Mouse (Mus musculus): Measurements from ENCODE around the gene Spata13. TPM values are rescaled to one million over a fixed set of nuclear protein-coding genes. Genes with fewer than 3 reads are reported as not detected.

Gene Spata13
- polyA plus RNA-seq, 1 experiment from 2014 or later = 14.7 TPM

DNA sequence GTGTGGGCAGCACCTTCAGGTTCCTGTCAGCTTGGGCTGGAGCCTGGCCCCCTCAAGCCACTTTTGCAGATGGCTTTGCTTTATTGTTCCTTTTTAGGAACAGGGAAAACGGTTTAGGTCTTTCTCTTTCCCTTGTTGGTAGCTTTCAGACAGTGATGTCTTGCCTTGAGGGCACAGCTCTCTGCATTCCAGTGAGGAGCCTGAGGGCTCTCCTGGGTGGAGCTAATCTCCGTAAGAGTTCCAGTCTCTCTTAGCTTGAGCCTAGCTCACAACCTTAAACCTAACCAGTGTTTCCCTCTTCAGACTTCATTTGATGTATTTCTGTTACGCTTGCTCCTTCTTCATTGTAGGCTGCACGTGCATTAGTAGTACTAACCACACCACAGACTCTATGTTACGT lies 81.9 kb downstream of the Spata13 start:
- Histone ChIP-seq H3K4me1 (ENCODE audit: control insufficient read depth, insufficient read depth, low read length) (no peaks in the 10 kb centered on the region), H3K4me3 (ENCODE audit: low read depth, low read length) (no peak overlapping the region), H3K27me3 (replicated peaks; ENCODE audit: control insufficient read depth, insufficient read depth, low read length) (no peaks in the 10 kb centered on the region), H3K4me2 (ENCODE audit: low read depth, low read length) (no peak overlapping the region), H3K36me3 (ENCODE audit: control insufficient read depth, insufficient read depth, low read length) (no peaks in the 10 kb centered on the region), H3K9me3 (ENCODE audit: control insufficient read depth, low read length) (no peaks in the 10 kb centered on the region), H3K9ac (ENCODE audit: low read depth, low read length) (no peak overlapping the region), H3K27ac (replicated peaks; ENCODE audit: low read depth, low read length) (no peak overlapping the region)
- ATAC-seq (ENCODE audit: low read depth) = no peak
- no peak for DNase-seq (ENCODE audit: low spot score)
- WGBS = 70% methylated on average over 5 of the region's 5 CpGs

DNA sequence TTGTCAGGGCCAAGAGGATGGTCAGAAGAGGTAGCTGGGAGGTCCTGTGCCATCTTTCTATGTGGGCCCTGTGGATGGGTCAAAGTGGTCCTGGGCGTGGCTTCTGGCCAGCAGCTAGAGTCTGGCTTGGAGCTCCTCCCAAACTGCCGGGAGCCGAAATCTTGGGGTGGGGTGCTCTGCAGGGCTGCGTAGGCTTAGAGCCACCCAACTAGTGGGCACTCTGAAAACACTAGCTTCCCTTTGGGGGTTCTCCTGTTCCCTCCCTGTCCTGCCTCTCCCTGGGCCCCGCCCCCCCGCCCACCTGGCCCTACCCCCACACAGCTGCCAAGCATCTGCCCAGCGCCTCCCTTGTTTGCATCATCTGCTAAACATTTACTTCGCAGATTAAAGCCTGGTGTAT lies 87.5 kb downstream of the Spata13 start:
- no peak overlapping the region for H3K4me2 ChIP-seq (ENCODE audit: low read depth, low read length)
- 43% methylated on average over 6 of the region's 8 CpGs for WGBS
- DNase-seq (ENCODE audit: low spot score) (no peak), ATAC-seq (ENCODE audit: low read depth) (0 out of 2 replicates have a peak, but pooled peaks have one; percentile 42)
- peak overlapping the region; percentile 52 for H3K27ac ChIP-seq (replicated peaks; ENCODE audit: low read depth, low read length)
- no peaks in the 10 kb centered on the region for H3K27me3 ChIP-seq (replicated peaks; ENCODE audit: control insufficient read depth, insufficient read depth, low read length)
- H3K9me3 ChIP-seq (ENCODE audit: control insufficient read depth, low read length) = no peaks in the 10 kb centered on the region
- no peak overlapping the region for H3K4me3 ChIP-seq (ENCODE audit: low read depth, low read length)
- no peak overlapping the region for H3K9ac ChIP-seq (ENCODE audit: low read depth, low read length)
- H3K4me1 ChIP-seq (ENCODE audit: control insufficient read depth, insufficient read depth, low read length) = peaks cover 8% of the 10 kb centered on the region
- H3K36me3 ChIP-seq (ENCODE audit: control insufficient read depth, insufficient read depth, low read length) = no peaks in the 10 kb centered on the region

DNA sequence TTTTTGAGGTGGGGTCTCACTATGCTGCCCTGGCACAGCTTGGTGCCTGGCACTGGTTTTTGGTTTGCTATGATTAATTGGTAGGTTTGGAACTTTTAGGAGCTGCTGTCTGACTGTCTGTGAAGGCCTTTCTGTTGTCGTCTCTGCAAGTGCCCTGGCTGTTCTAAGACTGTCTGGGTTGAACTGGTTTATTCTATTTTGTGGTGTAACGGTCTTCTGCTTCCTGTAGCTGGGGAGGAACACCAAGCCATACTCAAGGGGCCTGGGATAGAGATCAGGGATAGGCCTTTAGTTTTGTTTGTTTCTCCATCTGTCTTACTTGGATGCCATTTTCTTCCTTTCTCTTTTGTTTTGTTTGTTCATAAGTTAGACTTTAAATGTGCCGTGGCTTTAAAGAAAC lies 88.1 kb downstream of the Spata13 start:
- DNase-seq (ENCODE audit: low spot score) (no peak), ATAC-seq (ENCODE audit: low read depth) (no peak)
- WGBS = 62% methylated on average over 3 of the region's 3 CpGs

DNA sequence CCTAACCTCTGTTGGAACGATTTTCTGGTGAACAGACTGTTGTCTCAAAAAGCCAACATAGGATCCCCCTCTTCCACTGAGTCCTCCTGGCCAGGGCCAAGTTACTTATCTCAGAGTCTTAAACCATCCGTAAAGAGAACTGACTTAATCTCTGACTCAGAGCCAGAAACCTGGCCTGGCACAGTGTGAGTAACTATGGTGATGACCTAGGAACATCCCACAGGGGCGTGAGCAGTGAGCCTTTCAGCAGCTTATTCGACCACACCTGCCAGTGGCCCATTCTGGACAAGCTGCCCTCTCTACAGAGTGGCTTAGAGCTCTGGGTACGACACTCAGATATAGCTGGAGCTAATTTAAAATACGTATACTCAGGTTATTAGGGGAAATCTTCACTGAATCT lies 92.3 kb downstream of the Spata13 start:
- H3K27me3 ChIP-seq (replicated peaks; ENCODE audit: control insufficient read depth, insufficient read depth, low read length) = no peaks in the 10 kb centered on the region
- DNase-seq (ENCODE audit: low spot score) = no peak
- peaks cover 16% of the 10 kb centered on the region for H3K4me1 ChIP-seq (ENCODE audit: control insufficient read depth, insufficient read depth, low read length)
- no peak overlapping the region for H3K4me2 ChIP-seq (ENCODE audit: low read depth, low read length)
- no peak overlapping the region for H3K4me3 ChIP-seq (ENCODE audit: low read depth, low read length)
- no peak overlapping the region for H3K9ac ChIP-seq (ENCODE audit: low read depth, low read length)
- H3K9me3 ChIP-seq (ENCODE audit: control insufficient read depth, low read length) = peaks cover 4% of the 10 kb centered on the region; the same call in 1 of the 2 replicates
- WGBS = 65% methylated on average over 6 of the region's 6 CpGs
- no peaks in the 10 kb centered on the region for H3K36me3 ChIP-seq (ENCODE audit: control insufficient read depth, insufficient read depth, low read length)
- no peak for ATAC-seq (ENCODE audit: low read depth)
- no peak overlapping the region for H3K27ac ChIP-seq (replicated peaks; ENCODE audit: low read depth, low read length)

More for the DNA sequence above, 88.1 kb downstream of the Spata13 start:
- Histone ChIP-seq H3K27me3 (replicated peaks; ENCODE audit: control insufficient read depth, insufficient read depth, low read length) (no peaks in the 10 kb centered on the region), H3K36me3 (ENCODE audit: control insufficient read depth, insufficient read depth, low read length) (no peaks in the 10 kb centered on the region), H3K4me1 (ENCODE audit: control insufficient read depth, insufficient read depth, low read length) (peaks cover 8% of the 10 kb centered on the region), H3K9ac (ENCODE audit: low read depth, low read length) (no peak overlapping the region), H3K4me3 (ENCODE audit: low read depth, low read length) (no peak overlapping the region), H3K27ac (replicated peaks; ENCODE audit: low read depth, low read length) (peak overlapping the region; percentile 52), H3K9me3 (ENCODE audit: control insufficient read depth, low read length) (no peaks in the 10 kb centered on the region), H3K4me2 (ENCODE audit: low read depth, low read length) (no peak overlapping the region)

DNA sequence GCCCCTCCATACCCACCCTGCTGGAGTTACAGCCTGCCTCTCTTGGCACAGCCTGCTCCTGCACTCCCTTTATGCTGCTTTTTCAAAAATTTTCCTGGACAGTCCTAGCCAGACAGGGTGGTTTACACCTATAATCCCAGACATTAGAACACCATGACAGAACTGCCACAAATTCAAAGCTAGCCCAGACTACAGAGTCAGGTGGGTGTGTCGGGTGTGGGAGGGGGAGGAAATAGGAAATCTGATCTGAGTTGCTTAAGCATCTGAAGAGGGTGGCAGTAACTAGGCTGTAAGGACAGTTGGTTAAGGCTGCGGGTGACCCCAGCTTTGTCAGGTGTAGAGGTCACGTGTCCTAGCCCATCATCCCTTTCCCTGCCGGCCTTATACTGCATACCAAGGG lies 93.3 kb downstream of the Spata13 start:
- no peaks in the 10 kb centered on the region for H3K27me3 ChIP-seq (replicated peaks; ENCODE audit: control insufficient read depth, insufficient read depth, low read length)
- H3K4me1 ChIP-seq (ENCODE audit: control insufficient read depth, insufficient read depth, low read length) = peaks cover 8% of the 10 kb centered on the region; the same call in 1 of the 2 replicates
- ATAC-seq (ENCODE audit: low read depth) (peak; percentile 56), DNase-seq (ENCODE audit: low spot score) (no peak)
- H3K4me3 ChIP-seq (ENCODE audit: low read depth, low read length) = no peak overlapping the region
- H3K36me3 ChIP-seq (ENCODE audit: control insufficient read depth, insufficient read depth, low read length) = no peaks in the 10 kb centered on the region
- H3K9me3 ChIP-seq (ENCODE audit: control insufficient read depth, low read length) = peaks cover 4% of the 10 kb centered on the region; the same call in 1 of the 2 replicates
- WGBS = 43% methylated on average over 4 of the region's 4 CpGs
- no peak overlapping the region for H3K9ac ChIP-seq (ENCODE audit: low read depth, low read length)
- H3K4me2 ChIP-seq (ENCODE audit: low read depth, low read length) = no peak overlapping the region
- H3K27ac ChIP-seq (replicated peaks; ENCODE audit: low read depth, low read length) = peak overlapping the region; percentile 46; the same call in 1 of the 2 replicates

DNA sequence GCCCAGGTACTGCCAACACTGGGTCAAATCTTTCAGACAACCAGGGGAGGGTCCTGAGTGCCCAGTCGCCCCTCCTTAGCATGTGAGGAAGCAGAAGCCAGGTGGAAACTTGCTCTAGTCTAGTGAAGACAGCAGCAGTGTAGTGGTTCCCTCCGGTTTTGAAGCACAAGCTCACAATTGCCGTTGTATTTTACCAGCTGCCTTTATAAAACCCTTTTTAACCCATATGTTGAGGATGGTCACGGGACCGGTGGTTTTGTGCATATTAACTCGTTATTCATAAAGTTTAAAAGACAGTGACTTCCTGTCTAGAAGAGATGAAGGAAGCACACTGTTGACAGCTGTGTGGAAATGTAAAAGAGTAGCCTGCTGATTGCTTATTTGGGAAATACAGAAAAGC lies 98.3 kb downstream of the Spata13 start:
- Histone ChIP-seq H3K4me3 (ENCODE audit: low read depth, low read length) (no peak overlapping the region), H3K4me2 (ENCODE audit: low read depth, low read length) (no peak overlapping the region), H3K27me3 (replicated peaks; ENCODE audit: control insufficient read depth, insufficient read depth, low read length) (no peaks in the 10 kb centered on the region), H3K9ac (ENCODE audit: low read depth, low read length) (no peak overlapping the region), H3K27ac (replicated peaks; ENCODE audit: low read depth, low read length) (0 out of 2 replicates have a peak overlapping the region, but pooled peaks have one; percentile 70), H3K9me3 (ENCODE audit: control insufficient read depth, low read length) (peaks cover 4% of the 10 kb centered on the region; the same call in 1 of the 2 replicates), H3K4me1 (ENCODE audit: control insufficient read depth, insufficient read depth, low read length) (peaks cover 37% of the 10 kb centered on the region), H3K36me3 (ENCODE audit: control insufficient read depth, insufficient read depth, low read length) (no peaks in the 10 kb centered on the region)
- ATAC-seq (ENCODE audit: low read depth) (no peak), DNase-seq (ENCODE audit: low spot score) (no peak)
- WGBS = 38% methylated on average over 6 of the region's 6 CpGs

DNA sequence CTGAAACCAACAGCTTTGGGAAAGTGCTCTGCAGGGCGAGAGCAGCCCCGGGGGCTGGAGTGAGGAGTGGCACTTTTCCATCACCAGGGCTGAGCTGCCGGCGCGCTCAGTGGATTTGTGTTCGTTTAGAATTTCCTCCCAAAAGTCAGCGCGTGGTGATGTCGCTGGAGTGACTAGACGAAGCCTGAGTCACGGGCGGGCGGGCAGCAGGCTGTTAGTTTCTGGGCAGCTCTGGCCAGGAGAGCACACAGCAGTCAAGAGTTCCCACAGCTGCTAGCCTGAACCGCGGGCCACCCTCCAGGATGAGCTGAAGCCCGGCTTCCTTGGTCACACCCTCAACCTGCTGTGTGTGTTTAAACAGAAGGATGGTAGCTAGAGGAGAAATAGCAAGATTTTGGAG lies 99.0 kb downstream of the Spata13 start:
- WGBS = 7% methylated on average over 16 of the region's 16 CpGs
- no peaks in the 10 kb centered on the region for H3K27me3 ChIP-seq (replicated peaks; ENCODE audit: control insufficient read depth, insufficient read depth, low read length)
- peak; percentile 73 for DNase-seq (ENCODE audit: low spot score)
- H3K4me1 ChIP-seq (ENCODE audit: control insufficient read depth, insufficient read depth, low read length) = peaks cover 43% of the 10 kb centered on the region
- peak overlapping the region; percentile 21 for H3K4me3 ChIP-seq (ENCODE audit: low read depth, low read length)
- H3K27ac ChIP-seq (replicated peaks; ENCODE audit: low read depth, low read length) = peak overlapping the region; percentile 70
- ATAC-seq (ENCODE audit: low read depth) = no peak
- peaks cover 4% of the 10 kb centered on the region; the same call in 1 of the 2 replicates for H3K9me3 ChIP-seq (ENCODE audit: control insufficient read depth, low read length)
- H3K4me2 ChIP-seq (ENCODE audit: low read depth, low read length) = peak overlapping the region; percentile 48
- H3K36me3 ChIP-seq (ENCODE audit: control insufficient read depth, insufficient read depth, low read length) = no peaks in the 10 kb centered on the region
- peak overlapping the region; percentile 55 for H3K9ac ChIP-seq (ENCODE audit: low read depth, low read length)

DNA sequence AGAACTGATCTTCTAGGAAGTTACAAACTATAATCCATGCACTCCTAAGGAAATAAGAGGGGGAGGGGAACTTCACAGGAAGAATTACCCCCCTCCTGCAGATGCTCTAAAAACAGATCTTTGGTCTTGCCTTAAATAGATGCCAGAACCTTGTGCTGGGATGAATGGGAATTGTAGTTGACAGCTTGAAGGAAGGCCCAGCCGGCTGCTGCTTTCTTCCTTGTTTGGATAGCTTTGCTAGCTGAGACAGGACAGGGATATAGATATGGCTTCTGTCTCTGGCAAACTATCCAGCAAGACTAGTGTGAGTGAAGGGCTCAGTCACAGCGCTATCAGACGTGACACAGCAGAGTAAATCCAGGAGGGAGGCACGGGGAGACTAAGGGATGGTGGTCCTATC lies 99.9 kb downstream of the Spata13 start:
- H3K36me3 ChIP-seq (ENCODE audit: control insufficient read depth, insufficient read depth, low read length) = no peaks in the 10 kb centered on the region
- H3K27me3 ChIP-seq (replicated peaks; ENCODE audit: control insufficient read depth, insufficient read depth, low read length) = no peaks in the 10 kb centered on the region
- peaks cover 43% of the 10 kb centered on the region for H3K4me1 ChIP-seq (ENCODE audit: control insufficient read depth, insufficient read depth, low read length)
- 40% methylated on average over 4 of the region's 4 CpGs for WGBS
- H3K27ac ChIP-seq (replicated peaks; ENCODE audit: low read depth, low read length) = peak overlapping the region; percentile 70
- H3K4me2 ChIP-seq (ENCODE audit: low read depth, low read length) = peak overlapping the region; percentile 48; the same call in 1 of the 2 replicates
- H3K4me3 ChIP-seq (ENCODE audit: low read depth, low read length) = peak overlapping the region; percentile 21
- DNase-seq (ENCODE audit: low spot score) (peak; percentile 49), ATAC-seq (ENCODE audit: low read depth) (no peak)
- 0 out of 2 replicates have a peak overlapping the region, but pooled peaks have one; percentile 32 for H3K9ac ChIP-seq (ENCODE audit: low read depth, low read length)
- H3K9me3 ChIP-seq (ENCODE audit: control insufficient read depth, low read length) = peaks cover 4% of the 10 kb centered on the region; the same call in 1 of the 2 replicates

DNA sequence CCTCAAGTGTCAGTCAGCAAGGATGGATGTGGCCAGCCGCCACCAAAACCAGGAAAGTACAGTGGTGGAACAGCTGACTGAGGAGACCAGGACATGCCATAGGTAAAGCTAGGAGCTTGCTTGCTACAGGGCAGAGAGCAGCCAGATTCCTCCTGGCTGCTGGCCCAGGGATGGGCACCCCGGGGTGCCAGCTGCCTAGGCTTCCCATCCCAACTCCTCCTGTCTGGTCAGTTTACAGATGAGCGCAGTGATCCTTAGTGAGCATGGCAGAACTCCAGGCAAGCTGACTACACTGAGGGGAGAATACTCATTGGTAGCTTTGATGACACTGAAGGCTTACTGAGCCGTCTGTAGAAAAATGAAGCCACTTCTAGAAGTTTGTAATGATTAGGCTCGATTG lies 101.4 kb downstream of the Spata13 start:
- ATAC-seq (ENCODE audit: low read depth) (no peak), DNase-seq (ENCODE audit: low spot score) (no peak)
- Histone ChIP-seq H3K9me3 (ENCODE audit: control insufficient read depth, low read length) (no peaks in the 10 kb centered on the region), H3K4me2 (ENCODE audit: low read depth, low read length) (no peak overlapping the region), H3K27me3 (replicated peaks; ENCODE audit: control insufficient read depth, insufficient read depth, low read length) (no peaks in the 10 kb centered on the region), H3K27ac (replicated peaks; ENCODE audit: low read depth, low read length) (no peak overlapping the region), H3K4me1 (ENCODE audit: control insufficient read depth, insufficient read depth, low read length) (peaks cover 46% of the 10 kb centered on the region), H3K4me3 (ENCODE audit: low read depth, low read length) (no peak overlapping the region), H3K36me3 (ENCODE audit: control insufficient read depth, insufficient read depth, low read length) (no peaks in the 10 kb centered on the region), H3K9ac (ENCODE audit: low read depth, low read length) (no peak overlapping the region)
- WGBS = 65% methylated on average over 5 of the region's 5 CpGs

Data from embryonic facial prominence, embryonic 14.5 days (tissue).